Mouse (Mus musculus) liver, embryonic 11.5 days (tissue): ENCODE results near the gene Nin. TPM values are rescaled to one million over a fixed set of nuclear protein-coding genes. Genes with fewer than 3 reads are reported as not detected.

Experiments
- polyA plus RNA-seq: library from polyadenylated mRNA; unstranded; fragments of >200 nt; fragmentation: Nextera tagmentation; extraction: Ambion mirVana; gene quantifications from 2 replicates; pipeline ENCODE4 v1.2.1, GENCODE M21; 2014

Gene Nin
- polyA plus RNA-seq, 1 experiment from 2014 or later, result 7.7 TPM

Other genes starting within 250 kb of the Nin start
- gene Atl1, start 221.1 kb downstream of the Nin start, polyA plus RNA-seq, result 1.0 and 1.5 TPM in 2 replicates
- 21.5 and 26.8 TPM in 2 replicates for gene Map4k5, start 220.5 kb downstream of the Nin start, polyA plus RNA-seq
- gene Sav1, start 126.7 kb downstream of the Nin start, polyA plus RNA-seq, result 8.4 and 9.1 TPM in 2 replicates
- gene Abhd12b, start 40.4 kb upstream of the Nin start, polyA plus RNA-seq, result 0.12 TPM in 1 of 2 replicates, not detected in the other
- gene Pygl, start 117.8 kb upstream of the Nin start, polyA plus RNA-seq, result 29.8 and 36.2 TPM in 2 replicates
- gene Trim9, start 233.9 kb upstream of the Nin start, polyA plus RNA-seq, result 0.53 and 0.70 TPM in 2 replicates